Mouse (Mus musculus) forebrain, postnatal 0 days (tissue): ENCODE data around the gene Fam3b. TPM values are rescaled to one million over a fixed set of nuclear protein-coding genes. Genes with fewer than 3 reads are reported as not detected.

ENCODE experiments used
- ATAC-seq: fragments of 200-750 bp; cut with Nextera tagmentation; 2 replicates; pipeline ENCODE4 v1.8.0; 2017; ENCODE audit warnings: mild to moderate bottlenecking, moderate library complexity
- DNase-seq: peaks from one replicate; pipeline ENCODE4 v3.0.0-alpha.2; 2015
- H3K27ac ChIP-seq: fragments of 300-500 bp; sonication (generic); 2 replicates; pipeline ENCODE4 v1.5.1; 2014; ENCODE audit warnings: low read depth, mild to moderate bottlenecking, antibody characterized with exemption, low read length, moderate library complexity, mixed read lengths
- H3K27me3 ChIP-seq: fragments of 300-500 bp; sonication (generic); 2 replicates; pipeline ENCODE4 v1.6.1; 2014; ENCODE audit warnings: mild to moderate bottlenecking, low read length, mixed read lengths; ENCODE audit not compliant: insufficient read depth
- H3K36me3 ChIP-seq: fragments of 300-500 bp; sonication (generic); 2 replicates; pipeline ENCODE4 v1.6.1; 2014; ENCODE audit warnings: mild to moderate bottlenecking, moderate library complexity; ENCODE audit not compliant: insufficient read depth
- H3K4me1 ChIP-seq: fragments of 300-500 bp; sonication (generic); 2 replicates; pipeline ENCODE4 v1.6.1; 2014; ENCODE audit warnings: antibody characterized with exemption; ENCODE audit not compliant: insufficient read depth
- H3K4me2 ChIP-seq: fragments of 300-500 bp; sonication (generic); 2 replicates; pipeline ENCODE4 v1.6.1; 2014; ENCODE audit warnings: low read depth, mild to moderate bottlenecking, moderate library complexity
- H3K4me3 ChIP-seq: fragments of 300-500 bp; sonication (generic); 2 replicates; pipeline ENCODE4 v1.5.1; 2014; ENCODE audit warnings: low read depth, low read length, mixed read lengths
- H3K9ac ChIP-seq: fragments of 300-500 bp; sonication (generic); 2 replicates; pipeline ENCODE4 v1.6.1; 2014; ENCODE audit warnings: mild to moderate bottlenecking
- H3K9me3 ChIP-seq: fragments of 300-500 bp; sonication (generic); 2 replicates; pipeline ENCODE4 v1.6.1; 2016; ENCODE audit warnings: low read length
- CTCF ChIP-seq: sonication (generic); IDR thresholded peaks from 2 replicates; pipeline ENCODE4 v1.5.1; 2016; ENCODE audit warnings: antibody characterized with exemption, control low read depth, low read depth
- WGBS: fragments of 180-500 bp; shearing (Covaris S2); extraction: QIAGEN DNeasy Blood & Tissue Kit; methylation state at CpG from one replicate; pipeline ENCODE4 v1.1.7; 2014; 5-methylcytosine and 5-hydroxymethylcytosine counted together
- polyA plus RNA-seq: library from polyadenylated mRNA; unstranded; fragments of >200 nt; fragmentation: Nextera tagmentation; extraction: Ambion mirVana; gene quantifications from 2 replicates; pipeline ENCODE4 v1.2.1, GENCODE M21; 2015
- total RNA-seq: library from RNA; depleted of rRNA; stranded (reverse); fragments of >200 nt; gene quantifications from 2 replicates; pipeline ENCODE4 v1.2.3, GENCODE M21; 2014

Gene Fam3b
- total and polyA plus RNA-seq, 2 experiments from 2014 or later: not detected

DNA sequence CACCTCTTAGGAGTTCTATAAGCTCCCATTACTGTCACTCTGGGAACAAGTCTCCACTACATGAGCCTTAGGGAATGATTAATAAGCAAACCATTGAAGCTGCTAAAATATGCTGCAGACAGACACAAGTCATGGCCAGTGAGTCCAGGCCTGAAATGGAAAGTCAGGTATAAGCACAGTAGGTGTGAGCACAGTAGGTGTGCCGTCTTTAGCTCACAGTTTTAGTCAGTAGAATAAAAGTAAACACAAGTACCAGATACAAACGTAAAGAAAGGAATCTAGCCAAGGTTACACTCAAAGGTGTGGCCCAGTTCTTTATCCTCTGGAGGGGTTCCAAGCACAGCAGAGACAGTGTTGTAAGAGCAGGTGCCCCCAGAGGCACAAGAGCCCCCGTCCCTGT lies 47.1 kb downstream of the Fam3b start:
- no peaks in the 10 kb centered on the region for H3K27me3 ChIP-seq
- H3K27ac ChIP-seq: no peak overlapping the region
- no peak overlapping the region for H3K4me3 ChIP-seq
- no peak overlapping the region for H3K4me2 ChIP-seq
- H3K36me3 ChIP-seq: no peaks in the 10 kb centered on the region
- no peak for TF ChIP-seq CTCF
- DNase-seq: no peak
- 76% methylated on average over 3 of the region's 3 CpGs for WGBS
- no peaks in the 10 kb centered on the region for H3K9me3 ChIP-seq
- H3K4me1 ChIP-seq: no peaks in the 10 kb centered on the region
- H3K9ac ChIP-seq: no peak overlapping the region
- ATAC-seq: no peak

DNA sequence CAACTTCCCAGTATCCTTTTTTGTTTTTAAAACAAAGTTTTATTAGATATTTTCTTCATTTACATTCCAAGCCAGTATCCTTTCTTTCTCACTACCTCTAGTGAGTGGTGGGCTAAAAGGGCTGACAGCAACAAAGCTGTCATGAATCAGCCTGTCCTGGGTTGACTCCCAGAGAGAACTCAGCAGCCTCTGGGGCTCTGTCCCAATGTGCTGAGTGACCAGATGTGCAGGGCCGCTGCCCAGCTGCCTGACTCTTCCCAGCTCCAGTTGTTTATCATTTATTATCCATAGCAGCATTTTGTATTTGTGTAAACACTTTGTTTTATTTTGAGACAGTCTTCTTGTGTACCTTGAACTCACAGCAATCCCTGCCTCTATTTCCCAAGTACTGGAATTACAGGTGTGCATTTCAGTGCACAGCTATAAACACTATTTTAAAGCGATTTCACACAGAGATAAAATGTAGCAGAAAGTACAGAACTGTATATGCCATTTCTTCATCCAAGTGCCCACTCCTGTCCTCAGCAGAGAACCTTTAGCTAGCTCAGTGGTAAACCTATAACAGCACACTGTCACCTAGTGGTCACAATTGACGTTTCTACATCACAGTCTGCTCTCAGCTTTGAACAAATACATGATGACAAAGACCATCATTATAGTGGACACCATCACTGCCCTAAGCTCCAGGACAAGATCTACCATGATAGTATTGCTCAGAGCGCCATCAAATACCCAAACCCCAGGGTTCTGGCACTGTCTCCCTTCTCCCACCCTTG lies 48.2 kb downstream of the Fam3b start:
- Histone ChIP-seq H3K27me3 (no peaks in the 10 kb centered on the region), H3K9ac (no peak overlapping the region), H3K27ac (no peak overlapping the region), H3K36me3 (no peaks in the 10 kb centered on the region), H3K4me1 (no peaks in the 10 kb centered on the region), H3K4me3 (no peak overlapping the region), H3K4me2 (no peak overlapping the region), H3K9me3 (no peaks in the 10 kb centered on the region)
- peak; percentile 40; the same call in 1 of the 2 replicates for ATAC-seq
- DNase-seq: peak; percentile 27
- peak; percentile 79 for TF ChIP-seq CTCF
- WGBS: 57% methylated on average over 4 of the region's 4 CpGs

DNA sequence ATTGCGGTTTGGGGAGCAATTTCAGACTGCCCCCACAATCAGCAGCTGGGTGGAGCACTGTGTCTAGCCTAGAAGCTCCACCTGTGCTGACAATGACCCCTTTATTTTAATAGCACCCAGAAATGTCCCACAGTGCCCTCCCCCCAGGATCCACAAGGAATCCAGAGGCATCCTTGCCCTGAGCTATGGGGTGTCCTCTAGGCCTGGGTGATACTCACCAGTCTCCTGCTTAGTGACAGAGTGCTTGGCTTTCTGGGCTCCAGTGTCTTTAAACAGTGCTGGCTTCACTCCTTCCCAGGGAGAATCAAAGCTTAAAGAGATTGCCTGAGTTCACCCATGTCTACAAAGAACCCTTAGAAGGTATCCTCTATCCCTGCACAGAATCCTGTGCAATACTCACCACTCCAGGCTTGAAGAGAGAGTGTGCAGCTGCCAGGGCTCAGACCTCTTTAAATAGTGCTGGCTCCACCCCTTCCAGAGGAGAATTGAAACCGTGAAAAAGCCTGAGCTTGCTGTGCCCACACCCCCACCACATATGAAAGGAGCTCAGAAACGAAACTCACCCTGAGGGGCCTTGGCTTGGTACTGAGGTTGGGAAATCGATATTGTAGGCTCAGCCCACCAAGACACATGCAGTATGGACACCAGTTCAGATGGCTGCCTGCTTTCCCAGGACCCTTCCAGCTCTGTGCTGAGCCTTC lies 52.0 kb downstream of the Fam3b start, which contains the start of gene Mx1:
Gene Mx1, minus strand, starts transcription at position 427 of the 701 bp plus-strand sequence.
- 21% methylated on average over 4 of the region's 4 CpGs for WGBS
- Histone ChIP-seq H3K36me3 (no peaks in the 10 kb centered on the region), H3K9me3 (no peaks in the 10 kb centered on the region), H3K4me1 (no peaks in the 10 kb centered on the region), H3K27me3 (no peaks in the 10 kb centered on the region), H3K9ac (no peak within 1 kb of the TSS), H3K27ac (no peak within 1 kb of the TSS), H3K4me3 (no peak within 1 kb of the TSS), H3K4me2 (no peak within 1 kb of the TSS)
- no peak for TF ChIP-seq CTCF
- DNase-seq: no peak
- ATAC-seq: no peak

DNA sequence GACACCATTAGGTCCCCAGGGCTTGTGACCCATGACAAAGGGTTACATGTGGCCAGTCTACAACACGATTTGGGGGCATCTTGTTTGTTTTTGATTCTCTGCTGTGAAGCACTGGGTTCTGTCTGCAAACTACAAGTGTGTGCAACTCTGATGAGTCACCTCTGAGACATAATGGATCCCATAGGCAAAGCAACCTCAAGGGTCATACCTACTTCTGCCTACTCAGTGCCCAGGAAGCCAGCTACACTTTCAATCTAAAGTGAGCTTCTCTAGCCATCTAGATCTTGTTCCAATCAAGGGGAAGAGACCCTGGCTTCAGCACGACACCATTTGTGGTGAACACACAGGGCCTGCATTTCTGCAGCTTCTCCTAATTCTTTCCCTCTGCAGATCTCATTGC lies 53.3 kb downstream of the Fam3b start:
- H3K36me3 ChIP-seq: no peaks in the 10 kb centered on the region
- TF ChIP-seq CTCF: no peak
- no peak overlapping the region for H3K27ac ChIP-seq
- H3K4me1 ChIP-seq: no peaks in the 10 kb centered on the region
- WGBS: 66% methylated on average over 2 of the region's 2 CpGs
- no peak overlapping the region for H3K4me2 ChIP-seq
- H3K27me3 ChIP-seq: no peaks in the 10 kb centered on the region
- no peak for ATAC-seq
- no peak for DNase-seq
- H3K9ac ChIP-seq: no peak overlapping the region
- H3K4me3 ChIP-seq: no peak overlapping the region
- H3K9me3 ChIP-seq: no peaks in the 10 kb centered on the region

DNA sequence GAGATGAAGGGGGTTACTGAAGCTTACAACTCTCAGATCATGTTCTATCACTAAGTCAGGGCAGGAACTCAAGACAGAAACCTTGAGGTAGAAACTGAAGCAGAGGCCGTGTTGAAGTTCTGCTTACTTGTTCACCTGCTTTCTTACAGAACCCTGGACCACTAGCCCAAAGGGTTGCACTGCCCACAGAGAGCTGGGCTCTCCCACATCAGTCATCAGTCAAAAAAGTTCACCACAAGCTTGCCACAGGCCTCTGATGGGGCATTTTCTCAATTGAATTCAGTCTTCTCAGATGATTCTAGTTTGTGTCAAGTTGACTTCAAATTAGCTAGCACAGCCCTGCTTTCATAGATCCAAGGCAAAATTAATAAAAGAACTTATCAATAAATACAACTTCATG lies 54.8 kb downstream of the Fam3b start:
- ATAC-seq: no peak
- 78% methylated on average over 1 of the region's 1 CpGs for WGBS

DNA sequence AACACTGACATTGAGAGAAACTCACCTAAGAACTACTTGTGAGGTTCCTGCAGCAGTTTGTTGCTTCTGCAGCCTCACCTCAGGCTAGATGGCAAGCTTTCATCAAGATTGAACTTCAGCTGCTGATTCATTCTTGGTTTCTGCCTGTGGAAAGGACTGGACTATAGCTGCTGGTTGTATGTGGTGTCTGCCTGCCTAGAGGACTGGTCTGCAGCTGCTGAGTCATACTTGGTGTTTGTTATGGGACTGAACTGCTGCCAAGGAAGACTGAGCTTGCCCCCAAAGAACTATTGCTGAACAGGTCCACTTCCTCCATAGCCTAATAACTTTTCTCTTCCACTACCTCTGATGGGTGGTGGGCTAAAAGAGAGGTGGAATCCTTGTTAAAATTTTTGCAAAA lies 67.2 kb downstream of the Fam3b start:
- ATAC-seq (no peak), DNase-seq (no peak)
- Histone ChIP-seq H3K4me1 (no peaks in the 10 kb centered on the region), H3K27ac (no peak overlapping the region), H3K9ac (no peak overlapping the region), H3K27me3 (no peaks in the 10 kb centered on the region), H3K9me3 (no peaks in the 10 kb centered on the region), H3K4me3 (no peak overlapping the region), H3K4me2 (no peak overlapping the region), H3K36me3 (no peaks in the 10 kb centered on the region)
- TF ChIP-seq CTCF: no peak

More for the DNA sequence above, 54.8 kb downstream of the Fam3b start:
- no peaks in the 10 kb centered on the region for H3K4me1 ChIP-seq
- no peaks in the 10 kb centered on the region for H3K9me3 ChIP-seq
- no peaks in the 10 kb centered on the region for H3K27me3 ChIP-seq
- no peak for DNase-seq
- no peak overlapping the region for H3K4me2 ChIP-seq
- no peaks in the 10 kb centered on the region for H3K36me3 ChIP-seq
- H3K4me3 ChIP-seq: no peak overlapping the region
- H3K9ac ChIP-seq: no peak overlapping the region
- no peak for TF ChIP-seq CTCF
- no peak overlapping the region for H3K27ac ChIP-seq

DNA sequence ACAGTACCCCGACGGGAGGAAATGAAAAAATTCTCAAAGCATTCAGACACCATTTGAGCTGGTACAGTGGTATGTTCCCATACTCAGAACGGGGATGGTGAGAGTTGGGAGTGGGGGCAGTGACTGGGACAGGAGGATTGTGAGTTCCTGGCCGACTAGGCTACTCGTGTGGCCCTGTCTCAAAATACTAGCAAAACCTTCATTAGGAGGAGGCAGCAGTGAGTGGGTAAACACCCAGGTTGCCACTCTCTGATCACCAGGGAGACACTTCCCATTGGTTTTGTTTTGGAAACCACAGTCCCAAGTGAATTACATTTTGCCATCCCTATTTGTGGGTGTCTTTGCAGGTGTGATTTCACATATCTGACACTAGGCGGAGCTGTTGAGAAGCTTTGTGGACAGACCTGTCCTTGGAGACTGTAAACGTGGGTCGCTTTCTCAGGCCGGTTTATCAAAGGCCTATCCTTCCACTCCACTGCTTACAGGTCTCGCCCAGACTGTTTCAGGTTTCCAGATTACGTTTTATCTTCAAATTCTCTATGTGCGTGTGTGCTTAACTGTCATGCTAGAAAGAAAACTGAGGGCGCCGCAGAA lies 70.8 kb downstream of the Fam3b start:
- Histone ChIP-seq H3K9me3 (no peaks in the 10 kb centered on the region), H3K4me3 (no peak overlapping the region), H3K36me3 (no peaks in the 10 kb centered on the region), H3K4me2 (no peak overlapping the region), H3K4me1 (no peaks in the 10 kb centered on the region), H3K27me3 (no peaks in the 10 kb centered on the region), H3K9ac (no peak overlapping the region), H3K27ac (no peak overlapping the region)
- WGBS: 52% methylated on average over 14 of the region's 14 CpGs
- TF ChIP-seq CTCF: peak; percentile 83
- peak; percentile 70 for DNase-seq
- ATAC-seq: peak; percentile 38; the same call in 1 of the 2 replicates
